8 mouse cellular contexts compared by ENCODE assay signal in genomic region chrX:87238191-87238590, GRCm38 (mm10).
DNase-seq lines count a peak whose midpoint lies in the region; ATAC-seq lines count a peak whose summit lies in the region.
"Not testable (repeated sequence)": the region's sequence is repeated elsewhere in the genome, so short reads cannot be mapped to it uniquely, and the experiment has no call there.

No protein-coding gene starts in this region.

- H3K36me3 ChIP-seq in intestine, embryonic 16.5 days (ENCODE audit: control insufficient read depth, insufficient read depth, low read length); midbrain, embryonic 10.5 days: not testable (repeated sequence)

- not testable (repeated sequence) for H3K9ac ChIP-seq in intestine, embryonic 16.5 days (ENCODE audit: low read depth, low read length)

- H3K4me1 ChIP-seq in intestine, embryonic 16.5 days (ENCODE audit: control insufficient read depth, insufficient read depth, low read length); midbrain, embryonic 10.5 days: not testable (repeated sequence)

- DNase-seq in 3T3-L1 (ENCODE audit: low read depth, low spot score), result peak; percentile 94
- peak; percentile 92 for DNase-seq in adrenal gland, postnatal 10 days
- DNase-seq in embryo, embryonic 10.5 days (ENCODE audit: low spot score), result peak; percentile 89
- peak; percentile 96 to 100 for DNase-seq in gastrocnemius, postnatal 4 days (ENCODE audit: low spot score in 2 of 2)
- DNase-seq in left cerebral cortex, postnatal 36 days (ENCODE audit: low spot score in 2 of 2), result peak; percentile 65 to 79
- peak; percentile 99 for DNase-seq in midbrain, embryonic 10.5 days (ENCODE audit: low spot score)
- peak; percentile 75 to 93 for DNase-seq in spleen, postnatal 10 days (ENCODE audit: low spot score in 2 of 2)

- not testable (repeated sequence) for H3K4me3 ChIP-seq in intestine, embryonic 16.5 days (ENCODE audit: low read length); midbrain, embryonic 10.5 days

- H3K4me2 ChIP-seq in intestine, embryonic 16.5 days (ENCODE audit: low read depth, low read length), result not testable (repeated sequence)

- intact Hi-C loops in left cerebral cortex, postnatal 36 days (cut with DNase I), result not testable (repeated sequence)

- 69% methylated on average over 11 of the region's 11 CpGs for WGBS in intestine, embryonic 16.5 days
- 57% methylated on average over 11 of the region's 11 CpGs for WGBS in midbrain, embryonic 10.5 days

- H3K27me3 ChIP-seq in intestine, embryonic 16.5 days (replicated peaks; ENCODE audit: control insufficient read depth, insufficient read depth, low read length); midbrain, embryonic 10.5 days (ENCODE audit: low read depth, poor library complexity, severe bottlenecking): not testable (repeated sequence)

- H3K27ac ChIP-seq in intestine, embryonic 16.5 days (ENCODE audit: low read length); midbrain, embryonic 10.5 days (replicated peaks): not testable (repeated sequence)

- H3K9me3 ChIP-seq in intestine, embryonic 16.5 days (ENCODE audit: control insufficient read depth, low read length); midbrain, embryonic 10.5 days (replicated peaks): not testable (repeated sequence)

- ATAC-seq in intestine, embryonic 16.5 days, result peak; percentile 83
